Mouse (Mus musculus): ENCODE measurements around the gene Syt1. TPM values are rescaled to one million over a fixed set of nuclear protein-coding genes. Genes with fewer than 3 reads are reported as not detected.

The Syt1 gene
- polyA plus RNA-seq, 1 experiment: not detected

DNA sequence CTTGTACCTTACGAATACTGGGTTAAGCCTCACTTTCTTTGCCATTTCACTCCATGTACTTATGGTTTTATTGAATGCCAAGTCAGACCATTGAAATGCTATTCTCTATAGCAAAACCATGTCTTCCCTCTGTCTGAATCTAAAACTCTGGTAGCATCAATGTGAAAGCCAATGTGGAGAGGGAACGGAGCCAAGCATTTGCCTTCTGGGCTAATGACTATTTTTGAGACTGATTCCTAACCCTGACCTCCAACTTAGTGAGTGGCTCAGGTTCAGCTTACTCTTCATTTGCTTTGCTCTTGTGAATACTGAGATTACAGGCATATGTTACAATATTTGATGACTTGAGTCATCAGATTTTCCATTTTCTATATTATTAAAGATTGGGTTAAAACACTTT, 23.5 kb downstream of the Syt1 start:
- Histone ChIP-seq H3K4me3 (replicated peaks) (no peak overlapping the region), H3K27me3 (ENCODE audit: control insufficient read depth) (no peaks in the 10 kb centered on the region), H3K9me3 (ENCODE audit: control insufficient read depth, low read length) (peaks cover 5% of the 10 kb centered on the region; the same call in 1 of the 2 replicates), H3K4me1 (ENCODE audit: control insufficient read depth) (no peaks in the 10 kb centered on the region), H3K36me3 (ENCODE audit: control insufficient read depth) (no peaks in the 10 kb centered on the region)
- TF ChIP-seq GATA1 (IDR thresholded peaks at IDR 0.05; ENCODE audit: low read length) (no peak), TAL1 (IDR thresholded peaks at IDR 0.05; ENCODE audit: low read length) (no peak)

DNA sequence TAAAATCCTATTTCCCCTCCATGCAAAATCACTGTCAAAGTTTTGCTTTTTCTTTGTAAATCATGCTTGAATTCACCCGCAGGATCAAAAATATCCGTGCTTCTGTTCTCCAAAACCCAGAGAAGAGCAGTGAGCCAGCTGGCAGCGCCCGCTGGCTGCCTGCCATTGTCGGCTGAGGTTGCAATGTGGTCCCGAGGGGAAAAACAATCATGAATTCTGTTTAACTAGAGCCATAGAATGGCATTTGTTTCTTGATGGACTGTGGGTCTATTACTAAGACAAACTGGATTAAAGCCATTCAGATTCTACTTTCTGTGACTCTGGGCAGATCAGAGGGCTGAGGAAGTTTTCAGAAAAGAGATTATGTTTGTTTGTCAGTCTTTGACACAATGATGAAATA, 31.1 kb downstream of the Syt1 start:
- H3K4me1 ChIP-seq (ENCODE audit: control insufficient read depth): no peaks in the 10 kb centered on the region
- H3K36me3 ChIP-seq (ENCODE audit: control insufficient read depth): no peaks in the 10 kb centered on the region
- TF ChIP-seq GATA1 (IDR thresholded peaks at IDR 0.05; ENCODE audit: low read length) (no peak), TAL1 (IDR thresholded peaks at IDR 0.05; ENCODE audit: low read length) (no peak)
- no peaks in the 10 kb centered on the region for H3K9me3 ChIP-seq (ENCODE audit: control insufficient read depth, low read length)
- H3K27me3 ChIP-seq (ENCODE audit: control insufficient read depth): no peaks in the 10 kb centered on the region
- no peak overlapping the region for H3K4me3 ChIP-seq (replicated peaks)

DNA sequence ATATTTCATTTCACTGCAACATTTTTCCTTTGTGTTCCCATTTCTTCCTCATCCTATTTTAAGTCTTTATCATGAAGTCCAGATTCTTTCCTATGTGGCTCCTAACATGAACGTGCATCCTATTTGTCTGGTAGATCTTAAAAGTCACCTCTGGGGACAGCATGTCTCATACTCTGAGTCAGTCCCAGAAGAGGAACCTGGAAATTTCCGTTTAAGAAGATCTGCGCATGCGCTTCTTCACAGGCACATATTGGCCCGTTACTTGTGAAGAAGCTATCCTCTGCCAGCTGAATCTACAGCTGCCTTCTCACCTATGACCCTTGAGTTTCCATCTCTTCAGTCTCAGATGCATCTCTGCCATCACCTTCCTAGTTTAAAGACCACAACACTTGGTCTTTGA, 55.8 kb downstream of the Syt1 start:
- TF ChIP-seq TAL1 (IDR thresholded peaks at IDR 0.05; ENCODE audit: low read length) (no peak), GATA1 (IDR thresholded peaks at IDR 0.05; ENCODE audit: low read length) (no peak)
- H3K9me3 ChIP-seq (ENCODE audit: control insufficient read depth, low read length): peaks cover 9% of the 10 kb centered on the region
- no peaks in the 10 kb centered on the region for H3K4me1 ChIP-seq (ENCODE audit: control insufficient read depth)
- no peaks in the 10 kb centered on the region for H3K27me3 ChIP-seq (ENCODE audit: control insufficient read depth)
- H3K36me3 ChIP-seq (ENCODE audit: control insufficient read depth): no peaks in the 10 kb centered on the region
- no peak overlapping the region for H3K4me3 ChIP-seq (replicated peaks)

DNA sequence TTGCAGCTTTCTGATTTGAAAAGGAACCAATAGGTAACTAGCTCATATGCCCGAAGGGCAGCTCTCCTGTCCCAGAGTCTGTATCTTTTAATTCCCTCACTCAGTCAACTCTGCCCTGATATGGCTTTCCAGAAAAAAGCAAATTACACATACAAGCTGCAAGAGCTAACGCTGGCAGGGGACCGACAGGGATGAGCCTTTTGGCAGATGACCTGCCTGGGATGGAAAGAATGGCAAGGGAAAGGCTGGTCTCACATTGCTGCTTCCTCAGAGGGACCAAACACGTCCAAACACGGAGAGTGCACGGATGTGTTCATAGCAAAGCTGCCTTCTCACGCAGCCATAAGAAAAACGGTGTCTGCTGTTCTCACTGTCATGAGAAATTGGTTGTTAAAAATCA, 58.6 kb downstream of the Syt1 start:
- Histone ChIP-seq H3K4me3 (replicated peaks) (no peak overlapping the region), H3K36me3 (ENCODE audit: control insufficient read depth) (no peaks in the 10 kb centered on the region), H3K4me1 (ENCODE audit: control insufficient read depth) (no peaks in the 10 kb centered on the region), H3K9me3 (ENCODE audit: control insufficient read depth, low read length) (peaks cover 9% of the 10 kb centered on the region), H3K27me3 (ENCODE audit: control insufficient read depth) (no peaks in the 10 kb centered on the region)
- no peak for TF ChIP-seq TAL1 (IDR thresholded peaks at IDR 0.05; ENCODE audit: low read length)
- no peak for TF ChIP-seq GATA1 (IDR thresholded peaks at IDR 0.05; ENCODE audit: low read length)

DNA sequence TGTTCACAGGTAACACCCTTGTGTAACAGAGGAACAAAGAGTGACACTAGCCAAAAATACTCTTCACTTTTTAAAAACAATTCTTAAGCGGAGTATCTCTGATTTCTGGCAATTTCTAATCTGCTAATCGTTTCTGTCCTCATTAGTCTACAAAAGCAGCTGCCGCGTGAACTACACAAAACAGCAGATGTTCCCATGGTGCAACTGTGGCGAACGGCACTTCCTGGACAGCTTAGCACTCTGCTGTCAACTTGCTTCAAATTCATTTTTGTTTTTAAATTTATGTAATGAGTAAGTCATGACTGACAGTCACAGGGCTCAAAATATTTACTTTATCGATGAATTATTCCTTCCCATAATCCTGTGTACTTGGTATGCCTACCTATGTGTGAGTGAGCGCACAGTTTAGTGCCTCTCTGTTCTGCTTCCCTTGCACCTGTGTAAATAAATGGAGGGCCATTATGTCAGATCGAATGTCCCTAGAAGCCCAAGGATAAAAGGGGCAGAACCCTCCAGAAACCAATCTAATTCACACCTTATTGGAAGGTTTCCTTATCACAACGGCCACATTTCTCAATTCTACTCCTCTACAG, 73.8 kb downstream of the Syt1 start:
- TF ChIP-seq GATA1 (IDR thresholded peaks at IDR 0.05; ENCODE audit: low read length) (no peak), TAL1 (IDR thresholded peaks at IDR 0.05; ENCODE audit: low read length) (no peak)
- no peaks in the 10 kb centered on the region for H3K4me1 ChIP-seq (ENCODE audit: control insufficient read depth)
- no peaks in the 10 kb centered on the region for H3K27me3 ChIP-seq (ENCODE audit: control insufficient read depth)
- no peaks in the 10 kb centered on the region for H3K36me3 ChIP-seq (ENCODE audit: control insufficient read depth)
- H3K9me3 ChIP-seq (ENCODE audit: control insufficient read depth, low read length): no peaks in the 10 kb centered on the region
- no peak overlapping the region for H3K4me3 ChIP-seq (replicated peaks)

DNA sequence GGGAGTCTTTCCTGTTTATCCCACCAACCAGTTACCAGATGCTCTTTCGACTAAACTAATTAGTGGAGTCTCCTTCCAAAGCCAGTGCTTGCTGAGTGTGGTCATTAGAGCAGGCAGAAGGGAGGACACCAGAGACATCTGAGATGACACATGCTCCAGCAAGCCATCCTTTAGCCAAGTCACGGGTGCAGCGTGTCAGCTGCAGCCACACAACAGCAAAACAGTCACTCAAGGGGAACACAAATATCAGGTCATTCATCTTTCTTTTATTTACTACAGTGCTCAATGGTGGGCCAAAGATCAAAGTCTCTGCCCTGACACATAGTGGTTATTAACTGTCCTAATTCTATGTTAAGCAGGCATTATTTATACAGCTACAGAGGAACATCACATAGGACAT, 80.5 kb downstream of the Syt1 start:
- H3K36me3 ChIP-seq (ENCODE audit: control insufficient read depth): no peaks in the 10 kb centered on the region
- no peak overlapping the region for H3K4me3 ChIP-seq (replicated peaks)
- TF ChIP-seq GATA1 (IDR thresholded peaks at IDR 0.05; ENCODE audit: low read length): no peak
- TF ChIP-seq TAL1 (IDR thresholded peaks at IDR 0.05; ENCODE audit: low read length): no peak
- H3K27me3 ChIP-seq (ENCODE audit: control insufficient read depth): no peaks in the 10 kb centered on the region
- H3K9me3 ChIP-seq (ENCODE audit: control insufficient read depth, low read length): peaks cover 2% of the 10 kb centered on the region; the same call in 1 of the 2 replicates
- no peaks in the 10 kb centered on the region for H3K4me1 ChIP-seq (ENCODE audit: control insufficient read depth)

DNA sequence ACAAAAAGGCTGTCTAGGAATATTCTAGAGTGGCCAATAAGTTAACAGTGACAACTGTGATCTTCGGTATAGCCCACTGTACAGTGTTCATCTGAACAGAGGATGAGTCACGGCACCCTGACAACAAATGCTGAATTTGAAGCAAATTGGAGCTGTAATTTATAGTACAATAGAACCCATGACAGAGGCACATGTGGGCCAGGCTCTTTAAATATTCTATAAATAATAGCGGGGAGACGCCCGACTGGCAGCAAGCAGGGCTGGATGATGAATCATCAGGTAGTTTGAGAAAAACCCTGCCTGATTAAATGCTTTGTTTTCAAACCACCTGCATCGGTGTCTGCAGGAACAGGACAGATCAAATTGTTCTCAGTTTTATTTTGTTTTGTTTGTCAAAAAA, 81.1 kb downstream of the Syt1 start:
- peaks cover 2% of the 10 kb centered on the region; the same call in 1 of the 2 replicates for H3K9me3 ChIP-seq (ENCODE audit: control insufficient read depth, low read length)
- TF ChIP-seq TAL1 (IDR thresholded peaks at IDR 0.05; ENCODE audit: low read length): no peak
- no peak for TF ChIP-seq GATA1 (IDR thresholded peaks at IDR 0.05; ENCODE audit: low read length)

DNA sequence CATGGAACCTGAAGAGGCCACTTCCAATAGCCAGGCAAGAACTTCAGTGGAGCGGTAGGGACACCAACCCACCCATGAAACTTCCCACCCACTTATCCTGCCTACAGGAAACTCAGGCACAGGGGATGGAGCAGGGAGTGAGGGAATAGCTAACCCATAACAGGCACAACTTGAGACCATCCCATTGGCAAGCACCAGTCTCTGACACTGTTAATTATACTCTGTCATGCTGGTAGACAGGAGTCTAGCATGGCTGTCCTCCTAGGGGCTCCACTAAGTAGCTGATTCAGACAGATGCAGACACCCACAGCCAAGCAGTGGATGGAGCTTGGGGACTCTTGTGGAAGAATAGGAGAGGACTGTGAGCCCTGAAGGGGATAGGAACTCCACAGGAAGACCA, 105.5 kb downstream of the Syt1 start:
- no peak overlapping the region for H3K4me3 ChIP-seq (replicated peaks)
- no peaks in the 10 kb centered on the region for H3K27me3 ChIP-seq (ENCODE audit: control insufficient read depth)
- TF ChIP-seq TAL1 (IDR thresholded peaks at IDR 0.05; ENCODE audit: low read length): no peak
- no peak for TF ChIP-seq GATA1 (IDR thresholded peaks at IDR 0.05; ENCODE audit: low read length)

More for the DNA sequence above, 81.1 kb downstream of the Syt1 start:
- no peak overlapping the region for H3K4me3 ChIP-seq (replicated peaks)
- H3K36me3 ChIP-seq (ENCODE audit: control insufficient read depth): no peaks in the 10 kb centered on the region
- no peaks in the 10 kb centered on the region for H3K4me1 ChIP-seq (ENCODE audit: control insufficient read depth)
- H3K27me3 ChIP-seq (ENCODE audit: control insufficient read depth): no peaks in the 10 kb centered on the region

DNA sequence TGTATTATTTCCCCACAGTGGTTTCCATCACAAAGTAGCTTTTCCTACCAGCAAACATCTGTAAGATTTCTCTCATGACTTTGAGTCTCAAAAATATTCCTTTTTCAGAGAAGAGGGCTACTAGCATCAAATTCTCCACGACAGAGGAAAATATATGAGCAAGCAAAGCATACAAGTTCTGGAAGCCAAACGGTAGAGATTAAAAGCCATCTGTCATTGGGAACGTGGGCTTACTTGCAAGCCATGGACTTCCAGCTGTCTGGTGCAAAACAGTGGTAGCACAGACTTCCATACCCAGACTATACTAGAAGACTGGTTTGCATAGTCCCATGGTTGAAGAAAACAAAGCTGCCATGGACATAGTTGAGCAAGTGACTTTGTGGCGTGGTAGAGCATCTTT, 106.4 kb downstream of the Syt1 start:
- no peak for TF ChIP-seq TAL1 (IDR thresholded peaks at IDR 0.05; ENCODE audit: low read length)
- TF ChIP-seq GATA1 (IDR thresholded peaks at IDR 0.05; ENCODE audit: low read length): no peak
- H3K27me3 ChIP-seq (ENCODE audit: control insufficient read depth): no peaks in the 10 kb centered on the region
- peaks cover 20% of the 10 kb centered on the region for H3K9me3 ChIP-seq (ENCODE audit: control insufficient read depth, low read length)
- no peaks in the 10 kb centered on the region for H3K4me1 ChIP-seq (ENCODE audit: control insufficient read depth)
- no peak overlapping the region for H3K4me3 ChIP-seq (replicated peaks)
- H3K36me3 ChIP-seq (ENCODE audit: control insufficient read depth): no peaks in the 10 kb centered on the region

More for the DNA sequence above, 105.5 kb downstream of the Syt1 start:
- Histone ChIP-seq H3K4me1 (ENCODE audit: control insufficient read depth) (no peaks in the 10 kb centered on the region), H3K9me3 (ENCODE audit: control insufficient read depth, low read length) (peaks cover 20% of the 10 kb centered on the region), H3K36me3 (ENCODE audit: control insufficient read depth) (no peaks in the 10 kb centered on the region)

DNA sequence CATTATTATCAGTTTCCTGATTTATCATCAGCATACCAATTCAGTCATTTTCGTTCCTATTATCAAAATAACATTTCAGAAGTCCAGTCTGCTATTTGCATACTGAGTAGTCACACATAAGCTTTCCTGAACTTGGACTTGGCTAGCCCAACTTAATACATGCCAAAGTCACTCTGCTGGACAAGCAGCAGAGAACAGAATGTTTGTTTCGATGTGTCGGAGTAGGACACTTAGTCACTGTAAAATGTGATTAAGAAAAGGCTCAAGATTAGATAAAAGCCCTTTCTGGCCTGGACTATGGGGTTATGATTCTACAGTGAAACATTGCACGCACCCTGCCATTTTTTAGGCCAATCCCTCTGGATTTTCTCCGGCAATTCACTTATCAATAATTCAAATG, 114.3 kb downstream of the Syt1 start:
- Histone ChIP-seq H3K4me1 (ENCODE audit: control insufficient read depth) (no peaks in the 10 kb centered on the region), H3K4me3 (replicated peaks) (no peak overlapping the region), H3K9me3 (ENCODE audit: control insufficient read depth, low read length) (peaks cover 8% of the 10 kb centered on the region), H3K27me3 (ENCODE audit: control insufficient read depth) (no peaks in the 10 kb centered on the region), H3K36me3 (ENCODE audit: control insufficient read depth) (no peaks in the 10 kb centered on the region)
- no peak for TF ChIP-seq TAL1 (IDR thresholded peaks at IDR 0.05; ENCODE audit: low read length)
- TF ChIP-seq GATA1 (IDR thresholded peaks at IDR 0.05; ENCODE audit: low read length): no peak

All from erythroblast, embryonic 14.5 days (primary cell).